Mouse (Mus musculus): ENCODE data around the gene Ccl1.
A peak's percentile ranks its signal among the peaks of the same experiment; 100 is the strongest.

Ccl1 gene

DNA sequence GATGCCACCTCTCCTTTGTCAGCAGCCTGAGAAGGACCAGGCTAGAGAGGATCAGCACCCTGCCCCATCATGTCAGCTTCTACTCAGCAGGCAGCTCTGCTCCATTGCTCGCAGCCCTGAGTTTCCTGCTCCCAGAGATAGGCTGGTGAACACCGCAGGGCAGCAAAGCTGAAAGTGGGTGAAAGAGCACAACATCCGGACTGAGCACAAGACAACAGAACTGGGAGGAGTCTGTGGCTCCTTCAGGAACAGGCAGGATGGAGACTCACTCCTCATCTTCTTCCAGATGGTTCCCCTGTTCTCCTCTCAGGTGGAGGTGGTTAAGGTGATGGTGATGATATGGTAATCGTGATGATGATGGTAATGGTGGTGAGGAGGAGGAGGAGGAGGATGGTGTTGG is at the start of gene Ccl1:
Gene Ccl1 (minus strand): TSS at position 101 of the 400 bp plus-strand sequence.
- DNase-seq, result no peak

DNA sequence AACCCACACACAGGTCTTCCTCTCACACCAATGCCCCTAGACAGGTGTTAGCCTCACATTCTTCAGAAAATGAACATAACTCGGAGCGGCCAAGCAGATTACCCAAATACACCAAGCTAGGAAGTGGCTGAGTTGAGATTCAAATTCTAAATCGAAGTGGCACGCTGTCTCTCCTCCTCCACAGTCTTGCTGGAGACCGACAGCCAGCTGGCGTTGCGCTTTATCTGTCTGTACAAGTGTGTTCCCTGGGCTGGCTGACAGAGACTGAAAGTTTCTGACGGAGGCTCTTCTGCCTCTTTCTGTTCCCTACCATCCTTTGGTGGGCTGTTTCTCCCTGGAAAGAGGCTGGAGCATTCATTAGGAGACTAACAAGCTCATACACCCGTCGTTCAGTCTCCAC is 45.5 kb upstream of the Ccl1 start:
- no peak for DNase-seq

DNA sequence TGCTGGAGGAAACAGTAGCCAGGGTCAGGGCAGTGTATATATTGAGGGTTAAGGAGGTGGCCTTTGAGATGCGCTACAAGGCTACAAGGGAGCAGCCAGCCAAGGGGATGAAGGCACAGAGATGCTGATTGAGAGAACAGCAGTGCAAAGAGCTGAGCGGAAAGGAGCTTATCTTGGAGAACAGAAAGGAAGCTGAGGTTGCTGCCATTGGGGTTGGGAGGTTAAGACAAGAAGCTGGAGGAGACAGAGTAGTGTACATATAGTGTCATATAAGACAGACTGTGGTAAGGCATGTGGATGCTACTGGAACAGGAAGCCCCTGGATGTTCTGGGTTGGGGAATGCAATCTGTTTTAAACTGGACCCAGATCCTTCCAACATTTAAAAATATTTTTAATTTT is 35.4 kb upstream of the Ccl1 start:
- no peak for DNase-seq

DNA sequence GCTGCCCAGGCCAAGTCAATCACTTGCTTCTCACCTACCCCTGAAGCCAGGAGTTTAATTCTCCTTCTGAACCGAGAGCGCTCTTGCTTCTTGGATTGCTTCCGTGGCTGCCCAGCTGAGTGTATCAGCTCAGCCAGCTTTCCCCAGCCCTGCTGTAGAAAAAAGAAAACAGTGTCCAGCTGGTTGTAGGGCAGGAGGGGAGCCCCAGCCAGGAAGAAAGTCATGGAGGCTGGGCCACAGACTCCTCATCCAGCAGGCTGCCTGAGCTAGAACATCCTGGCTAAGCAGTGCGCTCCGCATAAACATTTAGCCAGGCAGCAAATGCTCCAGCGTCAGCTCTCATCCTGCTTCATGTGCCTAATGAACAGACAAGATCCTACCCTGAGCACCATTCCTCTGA is 34.9 kb upstream of the Ccl1 start:
- DNase-seq, result no peak

- DNase-seq, result no peak
These were observed 34.5 kb upstream of the Ccl1 start for GRCm38 (mm10) chr11:82339921-82340401.

- peak; percentile 2 for DNase-seq
These were observed 7.7 kb upstream of the Ccl1 start for GRCm38 (mm10) chr11:82313153-82313552.

DNA sequence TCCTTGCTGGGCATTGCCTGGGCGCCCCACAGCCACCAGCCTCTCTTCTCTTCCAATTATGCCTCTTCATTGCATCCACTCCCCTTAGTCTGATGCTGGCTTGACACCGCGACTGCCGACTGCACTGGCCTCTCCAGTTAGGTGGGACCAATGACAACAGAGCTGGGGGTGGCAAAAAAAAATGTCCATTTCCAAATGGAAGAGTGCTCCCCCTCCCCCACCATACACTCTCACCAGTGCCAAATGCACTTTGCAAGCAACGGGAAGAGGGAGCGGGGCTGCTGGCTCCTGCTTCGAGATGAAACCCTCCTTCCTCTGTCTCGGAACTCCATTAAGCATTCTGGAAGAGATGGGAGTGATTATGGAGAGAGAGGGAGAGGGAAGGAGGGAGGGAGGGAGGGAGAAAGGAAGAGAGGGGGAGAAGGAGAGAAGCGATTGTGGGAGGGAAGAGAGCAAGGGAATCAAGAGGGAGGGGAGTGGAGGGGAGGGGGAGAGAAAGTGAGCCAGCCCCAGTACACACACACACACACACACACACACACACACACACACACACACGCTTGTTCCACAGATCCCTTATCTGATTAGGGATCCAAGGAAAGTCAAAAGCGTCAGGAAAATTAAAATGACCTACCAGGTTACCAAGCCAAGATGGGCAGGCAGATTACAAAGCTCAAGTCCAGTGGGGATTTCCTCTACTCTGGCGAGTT is 5.0 kb upstream of the Ccl1 start:
- DNase-seq, result no peak

DNA sequence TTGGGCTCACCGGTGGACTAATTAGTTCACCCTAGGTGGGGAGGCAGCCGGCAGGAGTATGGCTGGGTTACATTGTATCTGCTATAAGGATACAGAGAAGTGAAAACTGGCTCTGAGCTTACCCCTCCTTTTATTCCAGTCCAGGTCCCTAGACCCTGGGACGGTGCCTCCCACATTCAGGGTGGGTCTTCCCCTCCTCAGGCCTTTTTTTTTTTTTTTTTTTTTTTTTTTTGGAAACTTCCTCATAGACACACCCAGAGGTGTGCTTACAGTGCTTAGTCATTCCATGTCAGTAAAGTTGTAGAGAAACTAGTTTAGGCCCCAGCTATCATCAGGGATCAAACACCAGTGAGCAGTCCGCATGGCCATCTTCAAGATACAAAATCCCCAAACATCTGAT is 7.6 kb downstream of the Ccl1 start:
- DNase-seq, result no peak

DNA sequence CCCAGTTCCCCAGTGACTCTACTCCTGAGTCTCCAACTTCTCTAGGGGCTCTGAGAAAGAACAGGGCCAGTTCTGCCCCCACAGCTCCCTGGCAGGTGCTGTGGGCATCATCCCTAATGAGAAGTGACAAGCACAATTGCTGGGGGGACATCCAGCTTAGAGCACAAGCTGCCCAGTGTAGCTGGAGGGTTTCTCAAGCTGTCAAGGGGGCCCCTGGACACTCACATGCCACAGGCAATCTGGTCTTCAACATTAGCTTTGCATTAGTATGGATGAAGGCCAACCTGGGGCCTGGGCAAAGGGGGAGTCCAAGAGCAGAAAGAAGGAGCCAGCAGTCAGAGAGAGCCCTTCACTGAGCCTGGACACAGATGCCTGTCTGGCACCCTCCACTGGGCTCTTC is 14.6 kb downstream of the Ccl1 start:
- no peak for DNase-seq

- no peak for DNase-seq
These were observed 31.2 kb downstream of the Ccl1 start for GRCm38 (mm10) chr11:82274149-82274812.

DNA sequence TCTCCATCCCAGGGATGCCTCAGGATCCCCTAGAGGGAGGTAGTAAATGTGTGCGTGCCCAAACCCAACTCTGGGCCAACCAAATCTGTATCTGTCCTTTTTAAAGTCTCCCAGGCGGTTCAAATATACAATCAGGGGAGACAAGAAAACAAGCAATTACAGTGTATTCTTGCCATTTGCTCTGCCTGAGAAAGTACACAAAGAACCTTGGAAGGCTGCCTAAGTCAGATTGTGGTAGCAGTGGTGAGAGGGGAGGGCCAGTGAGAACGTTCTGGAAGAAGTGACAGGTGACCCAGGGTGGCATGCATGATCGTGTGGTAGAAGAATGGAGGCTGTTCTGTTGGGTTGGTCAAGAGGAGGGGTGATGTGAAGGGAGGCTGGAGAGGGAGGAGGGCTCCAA is 46.4 kb downstream of the Ccl1 start:
- DNase-seq, result no peak

GRCm38 (mm10) chr11:82255601-82256000 is 49.9 kb downstream of the Ccl1 start:
- peak; percentile 3 for DNase-seq

DNA sequence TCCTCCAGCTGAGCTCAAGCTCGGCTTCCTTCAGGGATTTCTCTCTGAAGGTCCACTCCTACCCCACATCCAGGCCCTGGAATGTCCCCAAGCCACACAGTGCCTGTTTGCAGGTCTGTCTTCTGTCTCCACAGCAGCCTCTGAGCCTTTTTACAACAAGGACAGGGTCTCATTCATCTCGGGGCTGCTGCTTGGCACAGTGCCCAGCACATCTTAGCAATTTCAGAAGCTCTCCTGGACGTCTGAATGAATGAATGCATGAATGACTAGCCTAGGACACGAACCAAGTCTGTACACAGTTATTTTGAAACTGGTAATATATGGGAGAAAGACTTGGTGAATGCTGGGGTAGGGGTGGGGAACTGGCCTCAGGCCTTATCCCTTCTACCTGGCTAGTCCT is 52.1 kb downstream of the Ccl1 start:
- DNase-seq, result no peak

GRCm38 (mm10) chr11:82251251-82251650 is 54.2 kb downstream of the Ccl1 start:
- DNase-seq, result no peak

GRCm38 (mm10) chr11:82249945-82250344 is 55.5 kb downstream of the Ccl1 start:
- DNase-seq, result no peak

GRCm38 (mm10) chr11:82237439-82237838 is 68.1 kb downstream of the Ccl1 start:
- DNase-seq, result no peak

DNA sequence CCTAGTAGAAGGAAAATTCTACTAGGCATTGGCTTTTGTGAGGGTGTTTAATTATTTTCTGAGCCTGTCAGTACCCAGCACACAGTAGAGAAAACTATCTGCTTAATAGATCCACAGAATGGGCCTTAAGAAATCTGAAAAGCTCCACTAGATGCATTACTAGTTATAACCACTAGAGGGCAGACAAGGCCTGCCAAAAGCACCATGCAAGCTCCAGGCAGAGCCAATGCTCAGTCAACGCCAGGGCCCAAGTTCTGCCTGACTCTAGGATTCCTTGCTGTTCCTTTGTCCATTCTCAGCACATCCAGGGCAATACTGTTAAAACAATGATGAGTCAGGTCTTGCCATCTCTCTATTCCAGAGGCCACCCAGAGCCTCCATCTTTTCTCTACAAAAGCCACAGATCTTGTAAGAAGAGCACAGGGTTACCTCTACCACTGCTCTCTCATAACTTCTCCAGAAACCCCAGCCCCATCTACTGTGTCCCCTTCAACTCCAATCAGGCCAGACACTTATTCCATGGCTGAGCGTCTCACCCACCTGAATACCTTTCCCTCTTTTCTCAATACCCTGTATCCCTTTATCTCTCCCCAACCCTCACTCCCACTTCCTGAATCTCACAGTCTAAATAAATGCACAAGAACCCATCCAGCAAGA is 69.8 kb downstream of the Ccl1 start:
- peak; percentile 26 for DNase-seq

DNA sequence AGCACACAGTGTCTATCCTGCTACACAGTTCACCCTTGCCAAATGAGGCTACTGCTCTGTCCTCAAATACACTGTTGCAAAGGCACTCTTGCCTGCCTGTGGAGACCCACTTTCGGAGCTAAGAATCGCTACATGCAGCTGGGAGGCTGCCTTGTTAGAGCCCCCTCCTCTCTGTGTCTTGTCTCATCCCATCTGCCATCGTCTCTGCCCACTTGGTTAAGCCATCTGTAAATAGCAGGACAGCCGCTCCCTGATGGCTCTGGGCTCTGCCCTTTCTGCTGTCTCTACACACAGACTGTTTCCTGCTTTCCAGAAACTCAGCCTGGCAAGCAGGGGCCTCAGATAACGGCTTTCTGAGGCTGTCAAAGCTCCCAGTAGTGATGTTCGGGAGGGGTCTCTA is 71.5 kb downstream of the Ccl1 start:
- no peak for DNase-seq

DNA sequence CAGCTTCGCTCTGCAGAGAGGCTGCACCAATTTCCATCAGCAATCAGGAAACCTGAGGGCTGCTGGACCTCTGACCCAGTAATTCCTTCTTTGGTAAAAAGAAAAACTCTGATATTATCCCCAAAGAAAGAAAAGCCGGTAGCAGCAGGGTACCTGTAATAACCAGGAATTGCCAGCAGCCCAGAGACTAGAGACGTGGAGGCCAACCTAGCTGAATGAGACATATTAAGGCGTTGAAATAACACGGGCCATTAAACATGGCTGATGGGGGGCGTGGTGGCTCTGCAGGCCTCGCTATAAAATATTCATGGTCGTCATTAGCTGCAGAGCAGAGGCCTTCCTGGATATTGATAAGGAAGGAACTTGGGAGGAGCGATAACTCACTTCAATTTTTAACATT is 78.5 kb downstream of the Ccl1 start:
- DNase-seq, result no peak

DNA sequence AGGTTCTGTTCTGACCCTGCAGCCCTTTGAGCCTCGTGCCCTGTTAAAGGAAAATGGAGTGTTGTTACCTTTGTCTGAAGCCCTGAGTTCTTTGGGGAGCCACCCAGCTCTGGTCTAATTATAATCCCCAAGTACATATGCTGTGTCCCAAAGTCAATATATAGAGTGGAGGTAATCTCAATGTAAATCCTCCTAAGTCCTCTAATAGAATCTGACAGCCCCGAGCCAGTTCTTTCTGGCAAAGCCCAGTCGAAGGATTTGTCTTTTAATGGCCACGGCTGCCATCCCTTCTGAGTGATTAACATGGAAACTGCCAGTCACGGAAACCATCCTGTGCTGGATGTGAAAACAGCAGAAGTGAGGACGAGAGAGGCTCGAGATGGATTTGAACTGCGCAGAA is 79.6 kb downstream of the Ccl1 start:
- DNase-seq, result no peak

DNA sequence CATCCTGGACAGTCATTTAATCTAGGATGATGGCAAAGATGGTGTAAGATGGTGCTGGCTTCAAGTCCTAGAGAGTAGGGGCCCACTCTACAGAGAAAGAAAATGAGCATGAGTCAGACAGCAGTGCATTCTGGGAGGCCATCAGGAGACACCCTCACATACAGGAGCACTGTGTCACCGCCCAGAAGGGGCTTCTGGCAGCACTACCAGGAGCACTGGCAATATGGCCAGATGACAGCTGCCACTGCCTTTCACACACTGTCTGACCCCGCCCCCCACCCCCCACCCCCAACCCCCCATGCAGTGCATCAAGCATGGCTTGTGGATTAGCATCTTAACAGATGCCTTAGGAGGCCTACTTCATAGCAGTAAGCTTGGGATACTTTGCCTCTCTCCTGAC is 89.0 kb downstream of the Ccl1 start:
- DNase-seq, result no peak

DNA sequence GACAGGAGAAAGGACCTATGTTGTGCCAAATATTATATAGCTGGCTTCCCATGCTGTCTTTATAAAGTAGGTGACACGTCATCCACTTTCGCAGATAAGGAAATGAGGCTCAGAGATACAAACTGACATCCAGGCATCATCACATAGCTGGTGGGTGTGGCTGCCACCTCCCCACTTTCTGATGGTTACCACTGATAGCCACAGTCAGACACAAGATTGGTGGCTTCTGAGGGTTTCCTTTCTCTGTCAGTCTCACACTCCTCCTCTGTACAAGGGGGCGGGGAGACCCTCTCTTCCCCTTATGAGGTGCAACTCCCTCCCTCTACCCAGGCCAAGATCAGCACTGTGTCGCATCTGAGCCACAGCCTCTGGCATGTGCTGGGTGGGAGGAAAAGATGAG is 91.1 kb downstream of the Ccl1 start:
- no peak for DNase-seq

DNA sequence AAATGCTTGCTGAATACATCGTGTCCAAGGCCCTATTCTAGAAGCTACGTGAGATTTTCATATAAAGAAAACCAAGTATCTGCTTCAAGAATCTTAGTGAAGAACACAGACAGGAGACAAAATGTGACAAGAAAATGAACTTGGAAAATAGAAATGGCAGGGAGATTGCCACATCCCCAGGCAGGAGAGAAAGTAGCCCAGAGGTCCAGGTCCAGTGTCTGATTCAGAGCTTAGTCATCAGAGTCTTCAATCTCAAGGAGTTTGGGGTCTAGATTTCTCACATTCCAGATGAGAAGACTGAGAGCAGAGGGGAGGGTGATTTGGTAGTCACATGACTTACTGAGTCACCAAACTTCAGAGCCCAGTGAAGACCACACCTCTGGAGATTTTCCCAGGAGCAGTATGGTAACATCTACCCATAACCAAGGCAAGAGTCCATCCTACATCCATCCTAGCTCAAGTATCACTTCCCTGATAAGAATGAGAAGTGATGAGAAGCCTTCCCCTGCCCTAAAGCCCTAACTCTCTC is 98.5 kb downstream of the Ccl1 start:
- DNase-seq, result no peak

- DNase-seq, result no peak
These were observed 100.3 kb downstream of the Ccl1 start for GRCm38 (mm10) chr11:82205221-82205620.
